Mouse (Mus musculus) C2C12 (cell line): ENCODE measurements around the gene Olfr918. TPM values are rescaled to one million over a fixed set of nuclear protein-coding genes. Genes with fewer than 3 reads are reported as not detected.

Experiments
- H3K27me3 ChIP-seq: one replicate; pipeline ENCODE4 v1.6.1; 2011; ENCODE audit not compliant: control insufficient read depth, insufficient read depth, insufficient read length
- H3K36me3 ChIP-seq: one replicate; pipeline ENCODE4 v1.6.1; 2011; ENCODE audit not compliant: control insufficient read depth, insufficient read depth
- H3K4me3 ChIP-seq: one replicate; pipeline ENCODE4 v1.5.1; 2011; ENCODE audit warnings: mild to moderate bottlenecking, control low read depth; ENCODE audit not compliant: poor library complexity, insufficient read depth, severe bottlenecking
- H3K79me2 ChIP-seq: one replicate; pipeline ENCODE4 v1.6.1; 2011; ENCODE audit not compliant: control insufficient read depth, insufficient read depth
- H3K79me3 ChIP-seq: one replicate; pipeline ENCODE4 v1.6.1; 2011; ENCODE audit warnings: low read depth, control low read depth
- H3ac ChIP-seq: one replicate; pipeline ENCODE3; 2011; ENCODE audit warnings: low read depth; ENCODE audit not compliant: control insufficient read depth, insufficient read length
- CEBPB ChIP-seq: IDR thresholded peaks from one replicate; pipeline ENCODE4 v1.6.1; 2011; ENCODE audit warnings: low read depth, mild to moderate bottlenecking, control low read depth, moderate library complexity
- CTCF ChIP-seq: IDR thresholded peaks from one replicate; pipeline ENCODE4 v1.5.1; 2011; ENCODE audit not compliant: control insufficient read depth, insufficient read depth, insufficient read length
- FOSL1 ChIP-seq: IDR thresholded peaks from one replicate; pipeline ENCODE4 v1.8.0; 2011; ENCODE audit warnings: mild to moderate bottlenecking, low read length; ENCODE audit not compliant: poor library complexity, insufficient read depth, severe bottlenecking
- MAX ChIP-seq: IDR thresholded peaks from one replicate; pipeline ENCODE4 v1.6.1; 2011; ENCODE audit warnings: mild to moderate bottlenecking, control low read depth
- MYOD1 ChIP-seq: IDR thresholded peaks from one replicate; pipeline ENCODE4 v1.6.1; 2011; ENCODE audit warnings: low read depth; ENCODE audit not compliant: control insufficient read depth, insufficient read length
- MYOG ChIP-seq: IDR thresholded peaks from one replicate; pipeline ENCODE4 v1.6.1; 2011; ENCODE audit not compliant: control insufficient read depth, insufficient read length; ENCODE audit errors: extremely low read depth
- USF1 ChIP-seq: IDR thresholded peaks from one replicate; pipeline ENCODE4 v1.6.1; 2011; ENCODE audit warnings: low read depth, mild to moderate bottlenecking, control low read depth, moderate library complexity
- long read RNA-seq, 2 experiments: library from polyadenylated mRNA; unstranded; transcript quantifications; one replicate each; pipeline ENCODE4 v2.0.0; 2019 to 2020
- polyA plus RNA-seq: library from polyadenylated mRNA; unstranded; fragments of >200 nt; fragmentation: generic; extraction: Trizol; gene quantifications from one replicate; pipeline ENCODE4 v1.2.1, GENCODE M21; 2012; ENCODE audit warnings: missing spikeins

Gene Olfr918
- not detected for polyA plus RNA-seq
- long read RNA-seq, experiment 1: 0 reads
- long read RNA-seq, experiment 2: 0 reads

DNA sequence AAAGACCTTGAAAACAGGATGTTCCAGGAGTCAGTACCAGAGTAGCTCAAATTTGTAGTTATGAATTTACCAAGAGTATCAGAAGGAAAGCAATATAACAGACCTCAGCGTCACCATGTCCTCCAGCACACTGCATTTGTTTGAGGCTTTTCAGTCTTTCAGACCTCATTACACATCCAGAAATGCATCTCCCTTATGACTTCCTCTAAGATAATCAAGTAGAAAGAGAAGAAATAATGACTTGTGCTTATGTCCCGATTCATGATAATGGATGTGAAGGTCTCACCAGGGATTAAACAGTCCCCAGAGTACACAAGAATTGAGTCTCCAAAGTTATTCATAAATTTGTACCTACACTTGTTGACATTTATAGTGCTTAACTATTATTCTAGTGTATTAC is at the start of gene Olfr918:
Gene Olfr918 (minus strand): TSS at position 101 of the 400 bp plus-strand sequence.
- TF ChIP-seq MYOG (no peak), CEBPB (no peak), FOSL1 (no peak), MYOD1 (no peak), MAX (no peak)
- no peak within 1 kb of the TSS for H3K4me3 ChIP-seq
- H3K79me2 ChIP-seq: no peaks in the 10 kb centered on the region
- H3K27me3 ChIP-seq: no peaks in the 10 kb centered on the region
- no peaks in the 10 kb centered on the region for H3K79me3 ChIP-seq
- H3ac ChIP-seq: no peak within 1 kb of the TSS
- no peaks in the 10 kb centered on the region for H3K36me3 ChIP-seq

DNA sequence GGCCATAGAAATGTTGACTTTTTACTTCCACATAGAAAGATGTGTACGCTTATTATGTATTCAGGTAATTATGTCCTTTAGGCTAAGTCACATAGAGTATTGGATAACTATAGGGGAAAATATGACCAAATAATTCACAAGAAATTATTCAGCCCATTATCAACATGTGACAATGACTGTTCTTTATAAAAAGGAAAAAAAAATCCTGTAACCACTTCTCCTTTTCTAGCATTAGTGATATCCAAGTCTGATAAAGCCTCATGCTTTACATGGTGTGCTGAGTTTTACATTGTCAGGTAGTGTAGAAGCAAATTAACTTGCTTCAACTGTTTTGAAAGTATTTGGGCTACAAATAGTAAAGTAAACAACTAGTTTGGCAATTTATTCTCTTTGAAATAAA is 49.6 kb upstream of the Olfr918 start:
- Histone ChIP-seq H3K36me3 (peaks cover 10% of the 10 kb centered on the region), H3K79me2 (no peaks in the 10 kb centered on the region), H3ac (no peak overlapping the region), H3K79me3 (no peaks in the 10 kb centered on the region), H3K4me3 (no peak overlapping the region), H3K27me3 (no peaks in the 10 kb centered on the region)
- TF ChIP-seq CTCF (no peak), FOSL1 (no peak), CEBPB (no peak), USF1 (no peak), MYOG (no peak), MYOD1 (no peak), MAX (no peak)

DNA sequence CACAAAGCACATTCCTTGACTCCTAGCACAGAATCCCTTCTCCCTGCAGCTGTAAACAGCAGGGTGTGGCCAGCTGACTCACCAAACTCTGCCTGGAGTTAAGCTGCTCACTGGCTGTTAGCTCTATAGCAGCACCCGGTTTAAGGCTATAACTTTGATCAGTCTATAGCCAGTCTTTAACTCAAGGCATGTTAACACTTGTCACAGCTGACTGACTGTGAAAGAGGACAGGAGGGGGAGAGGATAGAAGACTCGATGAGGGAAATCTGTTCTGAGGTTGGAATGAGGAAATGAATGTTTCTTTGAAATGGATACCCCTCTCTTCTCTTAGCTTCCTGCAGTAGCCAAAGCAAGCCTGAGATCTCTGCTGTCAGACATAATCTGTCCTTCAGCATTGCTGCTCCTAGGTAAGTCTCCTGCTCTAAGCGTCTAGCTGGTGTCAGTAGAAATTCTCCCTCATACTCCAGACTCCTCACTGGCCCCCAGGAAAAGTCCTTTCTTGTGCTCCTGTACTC is 44.6 kb upstream of the Olfr918 start:
- Histone ChIP-seq H3K79me3 (no peaks in the 10 kb centered on the region), H3K27me3 (no peaks in the 10 kb centered on the region), H3K4me3 (peak overlapping the region; percentile 48), H3K79me2 (no peaks in the 10 kb centered on the region), H3K36me3 (peaks cover 7% of the 10 kb centered on the region), H3ac (no peak overlapping the region)
- TF ChIP-seq FOSL1: no peak
- TF ChIP-seq CTCF: no peak
- TF ChIP-seq USF1: no peak
- no peak for TF ChIP-seq CEBPB
- no peak for TF ChIP-seq MAX
- no peak for TF ChIP-seq MYOG
- TF ChIP-seq MYOD1: no peak

DNA sequence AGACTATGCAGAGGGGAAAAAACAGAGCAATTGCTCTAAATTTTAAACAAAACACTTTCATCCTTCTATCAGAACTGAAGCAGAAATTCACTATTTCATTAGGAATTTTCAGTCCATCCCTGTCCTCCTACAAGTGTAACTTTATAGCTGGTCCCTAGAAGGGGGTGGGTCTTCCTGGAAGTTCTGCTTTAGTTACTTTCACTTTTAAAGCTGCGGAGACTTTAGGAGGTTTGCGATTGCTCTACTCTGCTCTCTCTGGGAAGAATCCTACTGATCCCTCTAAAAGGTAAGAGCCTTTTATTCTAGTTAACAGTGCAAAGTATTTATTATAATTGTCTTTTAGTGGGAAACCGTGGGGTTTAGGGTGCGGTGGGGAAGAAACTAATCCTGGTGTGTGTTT is 43.7 kb upstream of the Olfr918 start, which contains the start of gene Vwa5a:
Gene Vwa5a (plus strand): TSS at position 167 of the 400 bp plus-strand sequence.
- peaks cover 2% of the 10 kb centered on the region for H3K36me3 ChIP-seq
- TF ChIP-seq CTCF (no peak), MYOG (no peak)
- H3ac ChIP-seq: no peak within 1 kb of the TSS
- H3K79me3 ChIP-seq: no peaks in the 10 kb centered on the region
- H3K4me3 ChIP-seq: peak within 1 kb of the TSS; percentile 48
- H3K27me3 ChIP-seq: no peaks in the 10 kb centered on the region
- H3K79me2 ChIP-seq: no peaks in the 10 kb centered on the region

DNA sequence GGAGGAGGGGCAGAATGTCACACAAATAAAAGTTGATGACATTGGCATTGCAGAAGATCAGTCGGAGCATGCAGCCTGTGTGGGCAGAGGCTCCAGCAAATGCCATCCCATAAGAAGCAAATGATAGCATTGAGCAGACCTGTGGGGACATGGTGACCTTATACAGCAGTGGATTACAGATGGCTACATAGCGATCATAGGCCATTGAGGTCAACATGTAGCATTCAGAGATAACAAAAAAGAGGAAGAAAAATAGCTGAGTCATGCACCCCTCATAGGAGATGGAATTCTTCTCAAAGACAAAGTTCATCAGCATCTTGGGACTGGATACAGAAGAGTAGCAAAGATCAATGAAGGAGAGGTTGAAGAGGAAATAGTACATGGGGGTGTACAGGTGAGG is 1.5 kb downstream of the Olfr918 start:
- Histone ChIP-seq H3K4me3 (no peak overlapping the region), H3ac (no peak overlapping the region), H3K36me3 (no peaks in the 10 kb centered on the region), H3K79me3 (no peaks in the 10 kb centered on the region), H3K27me3 (no peaks in the 10 kb centered on the region), H3K79me2 (no peaks in the 10 kb centered on the region)
- TF ChIP-seq MYOG (no peak), CTCF (no peak), USF1 (no peak), MAX (no peak)

DNA sequence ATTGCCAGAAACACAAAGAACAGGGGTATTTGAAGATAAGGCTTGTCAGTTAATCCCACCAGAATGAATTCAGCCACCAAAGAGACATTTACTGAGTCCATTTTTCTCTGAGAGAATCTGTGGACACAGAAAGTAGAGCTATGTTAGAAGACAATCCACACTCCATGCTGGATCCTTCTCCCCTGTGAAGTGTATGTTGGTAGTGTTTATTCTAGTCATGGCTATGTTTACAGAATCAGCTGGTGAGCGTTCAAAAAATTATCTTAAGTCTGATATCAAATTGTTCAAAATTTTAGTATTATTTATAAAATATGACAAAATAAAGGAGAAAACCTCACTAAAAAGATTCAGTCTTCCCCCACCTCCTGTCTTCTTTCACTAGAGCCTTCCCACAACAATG is 8.7 kb downstream of the Olfr918 start, which contains the start of gene Olfr917:
Gene Olfr917 (minus strand): TSS at position 101 of the 400 bp plus-strand sequence.
- TF ChIP-seq USF1 (no peak), CEBPB (no peak), FOSL1 (no peak), CTCF (no peak), MYOD1 (no peak), MAX (no peak), MYOG (no peak)
- H3ac ChIP-seq: no peak within 1 kb of the TSS
- no peaks in the 10 kb centered on the region for H3K79me2 ChIP-seq
- H3K27me3 ChIP-seq: no peaks in the 10 kb centered on the region
- H3K79me3 ChIP-seq: no peaks in the 10 kb centered on the region
- H3K36me3 ChIP-seq: no peaks in the 10 kb centered on the region
- H3K4me3 ChIP-seq: no peak within 1 kb of the TSS
